Mouse (Mus musculus): ENCODE measurements at regions not wholly inside any gene's neighbourhood (a gene's known extent, or its start where the extent isn't known, plus 50 kb on each side); places are given as distances from the start of the nearest gene placed in this dataset.

GRCm38 (mm10) chr9:17556186-17556585 lies 735.7 kb upstream of the Chordc1 start:
- TF ChIP-seq CTCF (conservative IDR thresholded peaks at IDR 0.05; ENCODE audit: low read length) (no peak), POU5F1 (IDR thresholded peaks at IDR 0.05; ENCODE audit: borderline replicate concordance, low read length) (no peak), NANOG (IDR thresholded peaks at IDR 0.05; ENCODE audit: borderline replicate concordance, low read length) (no peak)
